Mouse (Mus musculus) heart, adult 2 months (tissue): ENCODE results near the gene Paxip1.

Source experiments
- CTCF ChIP-seq: fragments of 200-600 bp; IDR thresholded peaks from 2 replicates; pipeline ENCODE4 v1.8.1; 2022; ENCODE audit warnings: antibody characterized with exemption, mild to moderate bottlenecking, moderate library complexity
- POLR2A ChIP-seq: fragments of 200-500 bp; IDR thresholded peaks from 2 replicates; pipeline ENCODE4 v1.6.1; 2011; ENCODE audit warnings: mild to moderate bottlenecking, low read depth, low read length, control low read depth; ENCODE audit not compliant: insufficient read depth

GRCm38 (mm10) chr5:27716026-27716425 lies 75.5 kb downstream of the Paxip1 start:
- TF ChIP-seq CTCF, result no peak
- TF ChIP-seq POLR2A, result no peak
